Mouse (Mus musculus) frontal cortex, adult 2 months (tissue): ENCODE results near the gene Rpl4. TPM values are rescaled to one million over a fixed set of nuclear protein-coding genes. Genes with fewer than 3 reads are reported as not detected.
"Not testable (repeated sequence)": the region's sequence is repeated elsewhere in the genome, so short reads cannot be mapped to it uniquely, and the experiment has no call there.

Source experiments
- DNase-seq, 2 experiments: peaks; one replicate each; pipeline ENCODE4 v3.0.0; 2022; ENCODE audit warnings: low spot score in 1 of 2; ENCODE audit errors: extremely low spot score in 1 of 2
- polyA plus RNA-seq: library from polyadenylated mRNA; depleted of rRNA; stranded (reverse); fragments of >200 nt; gene quantifications from 2 replicates; pipeline ENCODE4 v1.2.3, GENCODE M21; 2012

Gene Rpl4
- polyA plus RNA-seq, 1 experiment: 611 TPM

DNA sequence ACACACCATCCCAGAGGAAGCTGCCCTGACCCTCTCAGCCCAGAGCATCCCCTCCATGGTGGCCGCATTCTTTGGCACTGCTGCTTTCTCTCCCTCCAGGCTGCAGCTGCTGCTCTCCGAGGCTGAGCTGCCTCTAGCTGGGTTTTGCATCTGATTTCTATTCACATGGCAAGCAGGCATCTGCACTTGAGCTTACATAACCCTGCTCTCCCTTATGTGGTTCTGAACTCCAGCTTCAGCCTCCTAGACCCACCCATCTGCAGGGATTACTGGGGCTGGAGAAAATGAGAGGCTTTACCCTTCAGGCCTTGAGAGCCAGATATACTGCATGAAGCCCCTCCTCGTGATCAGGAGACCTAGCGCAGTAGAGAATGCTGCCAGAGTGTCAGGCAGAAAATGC, 22.4 kb downstream of the Rpl4 start:
- peak; percentile 77 to 83 for DNase-seq

DNA sequence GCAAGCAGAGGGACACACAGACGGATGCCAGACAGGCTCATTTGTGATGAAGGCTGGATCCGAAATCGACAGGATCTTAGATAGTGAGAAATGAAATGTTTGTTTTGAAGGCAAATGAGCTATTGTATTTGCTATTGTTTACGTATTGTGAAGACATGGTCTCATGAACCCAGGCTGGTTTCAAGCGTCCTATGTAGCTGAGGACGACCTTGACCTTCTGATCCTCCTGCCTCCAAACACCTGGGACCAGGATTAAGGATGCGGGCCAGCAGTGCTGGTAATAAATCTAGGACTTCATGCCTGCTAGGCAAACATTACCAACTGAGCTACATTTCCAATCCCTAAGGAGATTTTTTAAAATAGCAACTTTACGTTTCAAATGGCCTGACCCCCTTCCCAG, 24.3 kb downstream of the Rpl4 start:
- DNase-seq: no peak

DNA sequence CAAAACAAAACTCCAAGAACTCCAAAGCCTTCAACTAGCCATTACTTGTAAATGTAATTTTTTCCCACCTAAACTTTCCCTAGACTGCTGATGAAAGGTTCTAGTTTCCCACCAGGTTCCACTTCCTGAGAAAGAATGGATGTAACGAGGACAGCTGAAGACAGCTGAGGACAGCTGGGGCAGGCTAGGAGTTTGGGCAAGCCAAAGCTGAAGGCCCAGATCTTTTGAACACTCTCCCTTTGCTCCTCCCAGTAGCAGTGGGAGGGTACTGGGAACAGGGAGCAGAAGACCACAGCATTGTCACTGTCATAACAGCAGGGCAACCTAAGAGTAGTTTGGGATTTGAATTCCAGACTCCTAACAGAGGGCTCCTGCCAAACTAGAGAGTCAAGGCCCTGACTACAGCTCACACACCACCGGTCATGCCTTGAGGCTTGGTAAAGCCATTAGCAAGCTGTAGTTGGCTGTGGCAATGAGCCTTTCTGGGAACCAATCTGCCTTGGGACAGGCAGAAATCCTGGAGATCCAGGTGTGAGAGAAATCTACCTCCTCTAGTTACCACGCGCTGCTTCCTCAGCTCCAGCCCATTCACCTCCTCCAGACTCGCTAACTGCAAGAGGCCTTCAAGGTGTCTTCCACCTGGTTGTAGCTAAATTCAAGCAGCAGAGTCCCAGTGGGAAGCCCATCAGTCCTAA, 25.0 kb downstream of the Rpl4 start:
- no peak for DNase-seq

DNA sequence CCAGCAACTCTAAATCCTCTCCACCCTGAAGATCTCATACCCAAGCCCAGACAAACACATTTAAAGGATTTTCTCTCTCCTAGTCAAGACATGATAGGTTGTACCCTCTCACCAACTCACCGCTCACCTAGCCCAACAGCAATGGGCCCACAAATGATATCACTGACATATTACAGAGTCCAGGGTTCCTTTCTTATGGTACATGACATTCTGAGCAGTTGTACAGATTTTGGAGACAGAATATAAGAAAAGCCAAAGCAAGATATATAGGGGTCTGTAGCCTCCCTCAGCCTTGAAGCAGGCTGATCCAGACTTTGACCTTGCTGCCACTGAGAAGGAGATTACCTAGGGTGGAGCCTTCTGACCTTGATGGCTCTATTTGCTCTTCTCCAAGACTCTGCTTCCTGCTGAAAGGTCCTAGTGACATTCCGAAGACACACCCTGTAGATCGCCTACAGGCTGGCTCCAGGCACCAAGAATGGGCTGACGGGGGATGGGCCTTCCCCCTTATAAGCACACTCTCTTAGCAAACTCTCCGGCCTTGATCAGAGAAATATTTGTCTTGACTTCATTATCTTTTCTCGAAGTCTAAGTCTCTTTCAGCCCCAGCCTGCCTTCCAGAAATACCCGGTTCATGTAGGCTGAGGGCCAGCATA, 25.7 kb downstream of the Rpl4 start:
- not testable (repeated sequence) for DNase-seq

DNA sequence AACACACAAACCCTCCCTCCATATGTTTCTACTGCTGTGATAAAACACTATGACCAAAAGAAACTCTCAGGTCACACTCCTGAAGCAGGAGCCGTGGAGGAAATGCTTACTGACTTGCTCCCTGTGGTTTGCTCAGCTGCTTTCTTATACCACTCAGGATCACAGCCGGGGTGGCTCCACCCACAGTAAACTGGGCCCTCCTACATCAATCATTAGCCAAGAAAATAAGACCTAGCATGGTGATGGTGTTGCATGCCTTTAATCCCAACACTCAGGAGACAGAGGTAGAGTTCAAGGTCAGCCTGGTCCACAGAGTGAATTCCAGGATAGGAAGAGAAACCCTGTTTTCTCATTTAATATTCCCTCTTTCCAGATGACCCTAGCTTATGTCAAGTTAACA, 26.7 kb downstream of the Rpl4 start:
- DNase-seq: no peak

DNA sequence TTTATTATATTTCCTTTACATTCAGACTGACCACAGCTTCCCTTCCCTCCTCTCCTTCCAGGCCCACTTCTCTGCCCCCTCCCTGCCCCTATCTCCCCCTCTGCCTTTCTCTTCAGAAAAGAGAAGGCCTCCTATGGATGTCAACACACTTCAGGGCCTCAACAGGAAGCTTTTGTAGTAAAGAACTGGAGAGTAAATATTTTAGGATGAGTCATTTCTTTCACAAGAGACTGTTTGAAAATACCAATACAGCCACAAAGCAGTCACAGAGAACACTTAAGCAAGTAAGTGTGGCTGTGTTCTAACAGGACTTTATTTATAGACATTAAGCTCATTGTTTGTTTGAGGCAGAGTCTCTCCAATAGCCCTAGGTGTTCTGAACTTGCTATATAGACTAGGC, 29.2 kb downstream of the Rpl4 start:
- no peak for DNase-seq

DNA sequence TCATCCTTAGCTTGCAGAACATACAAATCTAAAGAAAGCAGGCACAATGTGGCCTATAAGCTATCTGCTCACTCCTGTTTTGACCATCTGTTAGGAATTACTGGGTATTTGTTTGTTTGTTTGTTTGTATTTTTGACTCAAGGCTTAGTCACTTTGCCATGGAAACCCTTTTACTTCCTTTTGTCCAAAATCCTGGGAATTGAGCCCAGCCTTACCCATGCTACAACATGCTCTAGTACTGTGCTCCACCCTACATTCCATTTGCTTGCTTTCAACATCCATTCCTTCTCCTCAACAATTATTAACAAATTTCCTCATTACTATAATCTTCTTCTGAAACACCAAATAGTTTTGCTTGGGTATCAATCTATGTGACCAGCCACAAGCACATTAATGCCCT, 29.7 kb downstream of the Rpl4 start:
- DNase-seq: no peak

DNA sequence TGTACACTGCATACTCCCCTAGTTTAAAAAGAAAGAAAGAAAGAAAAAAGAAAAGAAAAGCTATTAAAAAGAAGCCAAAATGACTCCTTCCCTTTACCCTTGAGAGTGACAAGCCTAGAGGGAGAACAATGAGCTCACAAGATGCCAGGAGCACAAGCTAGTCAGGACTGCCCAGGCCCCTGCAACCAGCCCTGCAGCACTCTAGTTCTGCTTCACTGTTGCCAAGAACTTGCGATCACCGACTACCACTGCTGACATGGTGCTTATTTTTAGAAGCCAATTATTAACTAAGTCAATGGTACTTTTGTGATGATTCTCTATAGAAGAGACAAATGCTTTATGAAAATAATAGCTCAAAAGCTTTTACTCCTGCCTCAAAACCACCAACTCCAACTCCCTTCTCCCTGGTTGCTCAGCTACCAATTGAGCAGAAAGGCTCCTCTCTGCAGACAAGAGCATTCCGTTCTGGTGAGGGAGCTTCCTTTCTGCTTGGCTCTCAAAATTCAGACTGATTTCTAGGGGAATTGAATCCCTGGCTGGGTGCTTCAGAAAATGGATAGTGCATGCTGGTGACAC, 34.4 kb downstream of the Rpl4 start:
- peak in 1 of 2 experiments; percentile 31 for DNase-seq

DNA sequence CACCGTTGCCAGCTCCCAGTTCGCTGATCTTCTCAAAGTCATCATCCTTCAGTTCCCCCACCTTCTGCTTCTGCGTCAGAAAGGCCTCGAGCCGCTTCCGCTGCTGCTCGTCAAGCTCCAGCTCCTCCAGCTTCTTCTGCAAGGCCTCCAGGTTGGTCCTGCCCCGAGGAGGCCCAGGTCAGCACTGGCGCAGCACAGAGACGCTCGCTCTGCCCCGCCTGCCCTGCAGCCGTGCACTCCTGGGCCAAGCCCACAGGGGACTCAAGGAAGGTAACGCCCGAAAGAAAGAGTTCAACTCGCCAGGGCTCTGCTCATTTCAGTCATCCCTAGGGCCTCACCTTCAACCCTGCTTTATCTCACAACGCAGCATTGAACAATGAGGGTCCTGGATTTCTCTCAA, 41.3 kb downstream of the Rpl4 start:
- DNase-seq: no peak

DNA sequence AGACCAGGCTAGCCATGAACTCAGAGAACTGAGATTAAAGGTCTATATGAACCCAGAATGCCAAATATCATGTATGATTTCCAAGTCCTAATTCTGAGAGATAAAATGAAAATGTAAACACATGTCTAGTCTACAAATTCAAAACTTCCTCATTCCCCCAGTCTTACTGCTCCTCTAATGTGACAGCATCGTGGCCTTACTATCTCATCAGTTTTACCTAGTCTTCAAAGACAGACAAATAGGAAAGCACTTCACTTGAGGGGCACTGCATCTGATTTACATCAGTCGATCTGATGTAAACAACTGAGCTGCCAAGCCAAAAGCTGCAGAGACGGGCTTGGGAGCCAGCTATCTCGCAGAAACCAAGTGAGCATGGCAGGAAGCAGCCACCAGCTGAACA, 42.9 kb downstream of the Rpl4 start:
- no peak for DNase-seq

DNA sequence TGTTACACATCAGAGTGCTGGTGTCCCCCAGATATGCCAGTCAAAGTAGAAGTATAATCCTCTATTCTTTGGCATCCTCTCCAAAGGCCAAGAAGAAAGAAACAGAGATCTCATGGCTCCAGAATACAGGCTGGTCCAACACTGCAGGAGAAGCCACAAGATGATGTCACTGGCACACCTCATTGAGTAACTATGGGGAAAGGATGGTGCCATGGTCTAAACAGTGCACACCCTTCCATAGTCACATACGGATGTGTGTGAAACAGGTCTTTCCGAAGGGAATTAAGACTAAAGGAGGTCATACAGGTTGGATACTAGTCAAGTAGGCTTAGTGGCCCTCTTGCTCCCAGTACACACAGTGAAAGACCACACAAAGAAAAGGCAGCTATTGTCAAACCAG, 43.5 kb downstream of the Rpl4 start:
- no peak for DNase-seq

DNA sequence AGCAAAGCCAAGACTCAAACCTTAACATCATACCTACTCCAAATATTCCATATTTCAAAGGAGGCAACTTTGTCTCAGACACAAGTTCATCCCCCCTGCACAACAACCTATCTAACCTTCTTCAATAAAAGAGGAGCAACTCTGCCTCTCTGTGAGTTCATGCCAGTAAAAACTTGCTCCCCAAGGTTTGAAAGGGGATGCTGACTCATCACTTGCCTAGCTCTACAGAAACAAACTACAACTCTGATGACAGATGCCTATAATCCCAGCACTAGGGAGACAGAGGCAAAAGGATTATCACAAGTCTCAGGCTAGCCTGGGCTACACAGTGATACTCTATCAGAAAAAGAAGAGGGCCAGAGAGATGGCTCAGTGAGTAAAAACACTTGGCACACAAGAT, 44.7 kb downstream of the Rpl4 start:
- no peak for DNase-seq

DNA sequence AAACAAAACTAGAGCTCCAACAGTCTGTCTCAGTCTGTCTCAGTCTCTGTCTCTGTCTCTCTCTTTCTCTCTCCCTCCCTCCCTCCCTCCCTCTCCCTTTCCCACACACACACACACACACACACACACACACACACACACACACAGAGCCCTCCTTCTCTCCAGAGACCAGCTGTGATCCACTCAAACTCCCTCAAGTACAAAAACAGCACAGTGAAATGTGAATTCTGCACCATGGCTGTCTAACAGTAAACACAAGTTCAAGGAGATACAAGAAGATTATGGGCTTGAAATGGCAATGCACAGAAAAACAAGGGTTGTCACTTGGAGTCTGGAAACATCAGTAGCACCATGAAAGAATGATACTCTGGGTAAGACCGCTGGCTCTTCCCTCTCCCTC, 46.1 kb downstream of the Rpl4 start:
- DNase-seq: peak in 1 of 2 experiments; percentile 25

DNA sequence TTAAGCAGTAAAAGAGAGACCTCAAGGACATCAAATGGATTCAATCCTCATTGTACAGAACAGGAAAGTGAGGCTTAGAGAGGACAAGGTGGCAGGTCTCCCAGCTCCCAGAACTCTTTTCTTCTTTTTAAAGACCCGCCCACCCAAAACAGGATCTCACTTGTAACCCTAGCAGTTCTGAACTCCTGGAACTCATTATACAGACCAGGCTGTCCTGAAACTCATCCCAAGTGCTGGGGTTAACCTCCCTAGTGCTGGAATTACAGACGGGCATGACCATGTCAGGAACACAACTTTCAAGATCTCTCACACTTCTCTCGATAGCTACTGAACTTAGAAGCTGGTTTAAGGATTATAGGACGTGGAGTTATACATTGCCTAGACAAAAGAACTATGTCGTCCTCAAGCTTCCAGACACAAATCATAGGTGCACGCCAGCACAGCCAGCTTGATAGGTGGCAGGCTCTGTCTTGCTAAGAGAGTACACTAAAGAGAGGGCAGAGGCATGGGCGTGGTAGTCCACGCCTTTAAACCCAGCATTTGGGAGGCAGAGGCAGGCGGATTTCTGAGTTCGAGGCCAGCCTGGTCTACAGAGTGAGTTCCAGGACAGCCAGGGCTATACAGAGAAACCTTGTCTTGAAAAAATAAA, 46.7 kb downstream of the Rpl4 start:
- DNase-seq: no peak

DNA sequence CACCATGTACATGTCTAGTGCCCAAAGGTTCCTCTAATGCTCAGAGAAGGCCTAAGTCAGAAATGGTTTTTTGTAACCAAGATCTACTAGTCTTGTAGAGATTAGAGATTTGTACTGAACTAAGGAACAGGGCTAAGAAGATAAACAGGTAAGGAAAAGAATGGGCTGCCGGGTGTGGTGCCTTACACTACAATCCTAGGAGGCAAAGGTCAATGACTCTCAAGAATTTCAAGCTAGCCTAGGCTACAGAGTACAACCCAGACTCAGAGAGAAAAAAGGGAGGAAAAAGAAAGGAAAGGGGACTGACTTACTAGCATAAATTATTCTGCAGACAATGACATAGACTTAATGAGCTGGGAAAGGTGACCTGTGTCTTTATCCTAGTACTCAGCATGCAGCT, 47.4 kb downstream of the Rpl4 start:
- DNase-seq: no peak

DNA sequence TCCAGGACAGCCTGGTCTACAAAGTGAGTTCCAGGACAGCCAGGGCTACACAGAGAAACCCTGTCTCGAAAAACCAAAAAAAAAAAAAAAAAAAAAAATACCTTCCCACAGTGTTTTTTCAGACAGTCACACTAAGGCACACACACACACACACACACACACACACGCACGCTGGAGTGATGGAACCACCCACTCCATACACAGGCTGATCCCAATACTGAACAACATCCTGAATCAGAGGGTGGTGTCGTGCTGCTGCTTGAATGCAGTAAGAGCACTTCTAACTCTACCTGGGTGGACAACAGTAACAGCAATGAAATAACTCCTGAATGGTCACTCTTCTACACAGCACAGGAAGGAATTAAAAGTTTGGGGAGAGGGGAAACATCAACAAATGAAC, 48.3 kb downstream of the Rpl4 start:
- peak in 1 of 2 experiments; percentile 59 for DNase-seq

DNA sequence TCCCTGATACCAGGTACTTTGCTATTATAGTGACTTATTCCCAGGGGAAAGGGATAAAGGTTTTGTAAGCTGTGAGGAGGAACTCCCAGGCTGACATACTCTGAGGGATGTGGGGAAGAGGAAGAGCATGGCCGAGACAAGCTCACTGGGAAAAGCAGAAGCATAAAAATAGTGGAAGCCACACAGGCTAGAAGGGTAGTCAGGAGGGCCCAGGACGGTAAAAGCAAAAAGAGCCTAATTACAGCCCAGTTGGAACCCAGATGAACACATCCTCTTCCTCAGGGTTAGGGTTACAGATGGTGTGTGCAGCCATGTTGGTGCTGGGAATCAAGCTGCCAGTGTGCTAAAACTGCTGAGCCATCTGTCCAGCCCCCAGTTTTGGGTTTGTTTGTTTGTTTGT, 48.9 kb downstream of the Rpl4 start:
- no peak for DNase-seq

DNA sequence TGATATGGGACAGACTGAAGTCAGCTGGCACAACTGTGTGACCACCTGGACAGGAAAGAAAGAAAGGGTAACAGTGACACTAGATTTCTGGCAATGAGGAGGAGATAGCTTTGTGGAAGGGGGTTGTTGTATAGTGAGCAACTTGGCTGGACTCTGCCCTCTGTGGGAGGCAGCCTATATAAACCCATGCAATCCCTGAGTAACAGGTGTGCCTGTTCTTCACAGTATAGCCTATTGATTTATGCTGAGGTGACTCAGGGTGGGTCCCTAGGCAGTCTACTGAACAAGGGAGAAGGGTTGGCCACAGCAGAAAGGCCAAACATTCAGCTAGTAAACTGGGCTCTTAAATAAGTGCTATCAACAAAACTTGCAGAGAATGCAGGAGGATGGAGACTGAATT, 52.6 kb downstream of the Rpl4 start:
- DNase-seq: no peak

DNA sequence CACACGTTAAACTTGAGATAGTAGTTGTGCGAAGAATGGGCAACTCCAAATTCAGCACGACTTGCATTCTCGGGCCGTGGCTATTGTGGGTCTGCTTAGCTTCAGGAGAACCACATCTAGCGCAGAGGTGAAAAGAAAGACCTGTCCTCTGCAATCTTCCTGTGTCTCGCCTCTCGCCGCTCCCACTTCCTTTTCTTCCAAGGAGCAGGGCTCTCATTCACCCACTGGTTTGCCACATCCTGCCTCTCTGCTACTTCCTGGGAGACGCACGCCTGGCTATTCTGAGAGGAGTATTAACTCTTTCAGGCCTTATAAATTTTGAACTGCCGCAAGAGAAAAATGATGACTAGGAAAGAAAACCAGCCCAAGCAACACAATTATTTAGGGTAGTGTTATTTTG, 54.6 kb downstream of the Rpl4 start:
- DNase-seq: no peak
